Mouse (Mus musculus) megakaryocyte, embryonic 14.5 days (primary cell): ENCODE data around the gene Zfp536.

Experiments
- FLI1 ChIP-seq: IDR thresholded peaks from 2 replicates; pipeline ENCODE4 v1.6.1; 2012; ENCODE audit warnings: low read length, inconsistent platforms, mixed read lengths
- GATA1 ChIP-seq: IDR thresholded peaks from 3 replicates; pipeline ENCODE4 v1.6.1; 2012; ENCODE audit warnings: mixed read lengths, low read length, inconsistent platforms, borderline replicate concordance

DNA sequence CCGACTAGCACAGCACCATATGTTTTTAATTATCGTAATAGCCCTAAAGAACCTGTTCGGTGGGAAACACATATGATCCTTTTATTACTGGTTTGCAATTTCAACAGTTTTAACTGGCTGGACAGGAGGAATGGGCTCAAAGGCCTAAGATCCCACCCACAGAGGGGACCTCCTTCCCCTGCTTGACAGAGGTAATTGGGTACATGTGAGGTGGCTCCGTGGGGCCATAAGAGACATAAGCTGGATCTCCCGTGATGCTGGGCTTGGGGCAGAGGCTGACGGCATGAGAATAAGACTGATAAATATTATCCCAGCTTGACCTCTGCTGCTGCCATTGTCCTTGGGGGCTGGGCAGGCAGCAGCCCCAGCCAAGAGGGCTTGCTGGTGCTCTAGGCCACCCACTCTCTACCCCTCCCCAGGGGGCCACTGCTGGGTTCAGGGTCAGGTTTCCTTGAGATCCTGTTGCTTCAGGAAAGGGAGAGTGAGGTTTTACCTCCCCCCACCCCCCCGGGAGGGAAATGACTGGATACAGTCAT lies 309.2 kb downstream of the Zfp536 start:
- TF ChIP-seq GATA1: no peak
- TF ChIP-seq FLI1: no peak
